Mouse (Mus musculus) activated CD4-positive, CD25-positive, alpha-beta regulatory T cell, adult 4 months (primary cell): ENCODE data around the gene Arf3. TPM values are rescaled to one million over a fixed set of nuclear protein-coding genes. Genes with fewer than 3 reads are reported as not detected.
"Not testable (repeated sequence)": the region's sequence is repeated elsewhere in the genome, so short reads cannot be mapped to it uniquely, and the experiment has no call there.

Experiments
- ATAC-seq: one replicate; pipeline ENCODE4 v1.8.0; 2017
- polyA plus RNA-seq, 2 experiments: library from polyadenylated mRNA; unstranded; fragments of 100-300 nt; shearing (Covaris generic); gene quantifications; one replicate each; pipeline ENCODE4 v1.2.1; 2017

Gene Arf3
- 10 to 100 TPM; 29.9 to 46.7 TPM for polyA plus RNA-seq

DNA sequence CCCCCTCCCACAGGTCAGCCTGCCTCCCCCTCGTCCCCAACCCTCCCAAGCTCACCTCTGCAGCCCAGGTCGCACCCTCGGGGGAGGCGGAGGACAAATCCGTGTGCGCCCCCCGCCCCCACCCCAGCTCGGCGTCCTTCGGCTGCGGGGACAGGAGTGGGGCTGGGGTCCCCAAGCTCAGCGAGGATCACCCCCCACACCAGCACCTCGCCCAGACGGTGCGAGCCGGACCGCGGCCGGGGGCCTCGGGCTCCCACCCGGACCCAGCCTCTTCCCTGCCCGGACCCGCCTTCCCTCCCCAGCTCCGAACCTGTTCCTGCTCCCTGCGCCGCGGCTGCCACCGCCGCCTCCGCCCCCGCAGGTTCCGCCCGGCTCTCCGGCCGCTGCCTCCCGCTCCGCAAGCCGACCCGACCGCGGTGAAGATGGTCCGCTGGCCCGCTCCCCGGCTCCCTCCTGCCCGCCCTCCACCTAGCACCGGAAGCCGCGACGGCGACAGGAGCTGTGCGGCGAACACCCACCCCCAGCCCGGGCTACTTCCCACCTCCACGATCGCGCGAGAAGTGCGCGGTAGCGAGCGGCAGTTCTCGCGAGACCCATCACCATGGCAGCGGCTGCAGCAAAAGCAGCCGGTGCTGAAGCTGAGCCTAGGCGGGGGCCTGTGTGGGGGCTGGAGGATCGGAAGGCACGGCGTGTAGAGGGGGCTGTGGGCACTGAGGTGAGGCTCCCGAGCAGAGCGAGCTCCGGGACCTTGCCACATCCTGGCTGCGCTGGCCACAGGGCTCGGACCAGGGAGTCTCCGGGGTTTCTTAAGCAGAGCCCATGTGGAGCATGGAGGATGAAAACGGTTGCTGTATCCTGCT is at the start of gene Arf3:
Gene Arf3 (minus strand): TSS at position 545 of the 860 bp plus-strand sequence.
- ATAC-seq = peak; percentile 97

DNA sequence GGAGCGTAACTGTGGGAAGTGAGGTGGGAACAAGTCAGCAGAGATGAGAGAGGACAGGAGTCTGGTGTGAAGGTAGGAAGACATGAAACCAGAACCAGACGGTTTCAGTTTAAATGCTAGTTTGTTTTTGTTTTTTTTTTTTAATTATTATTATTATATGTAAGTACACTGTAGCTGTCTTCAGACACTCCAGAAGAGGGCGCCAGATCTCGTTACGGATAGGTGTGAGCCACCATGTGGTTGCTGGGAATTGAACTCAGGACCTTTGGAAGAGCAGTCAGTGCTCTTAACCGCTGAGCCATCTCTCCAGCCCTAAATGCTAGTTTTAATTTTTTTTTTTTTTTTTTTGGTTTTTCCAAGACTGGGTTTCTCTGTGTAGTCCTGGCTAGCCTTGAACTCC is 47.2 kb upstream of the Arf3 start:
- ATAC-seq = not testable (repeated sequence)

DNA sequence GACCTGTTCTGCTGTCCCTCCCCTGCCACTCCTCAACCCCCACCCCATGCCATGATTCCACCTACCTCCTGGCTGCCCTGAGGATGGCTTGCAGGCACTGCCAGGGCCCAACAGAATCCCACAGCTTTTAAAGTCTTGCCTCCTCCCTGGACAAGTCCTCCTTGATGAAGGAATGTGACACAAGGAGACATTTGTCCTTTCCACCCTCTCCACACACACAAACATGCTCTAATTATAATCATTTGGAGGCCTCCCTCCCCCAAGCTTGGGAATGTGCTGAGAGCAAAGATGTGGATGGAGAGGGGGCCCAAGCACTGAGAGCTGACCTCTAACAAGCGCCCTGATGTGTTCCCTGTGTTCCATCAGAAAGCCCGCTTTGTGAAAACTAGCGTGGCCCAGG is 46.4 kb upstream of the Arf3 start, which contains the start of gene Ddn:
Gene Ddn (minus strand): TSS at position 101 of the 400 bp plus-strand sequence.
- ATAC-seq = no peak

DNA sequence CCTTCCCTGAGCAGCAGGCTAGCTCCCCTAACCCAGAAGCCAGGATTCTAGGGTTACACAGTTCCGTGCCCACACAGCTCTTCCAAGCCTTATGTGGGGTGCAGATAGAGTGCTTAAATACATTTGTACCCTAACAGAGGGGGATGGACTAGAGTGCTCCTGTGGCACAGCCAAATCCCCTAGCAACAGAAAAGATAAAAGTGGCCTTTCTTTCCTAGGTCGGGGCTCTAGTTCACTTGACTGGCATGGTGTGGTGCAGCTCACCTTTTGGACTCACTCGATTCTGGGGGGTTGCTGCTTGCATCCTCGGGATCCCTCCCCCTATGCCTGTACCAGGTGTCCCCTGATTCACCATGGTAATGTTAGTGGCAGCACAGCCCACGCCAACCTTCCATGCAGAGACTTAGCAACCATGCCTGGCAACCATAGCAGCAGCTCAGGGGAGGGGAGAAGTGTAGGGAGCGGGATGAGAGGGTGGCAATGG is 45.7 kb upstream of the Arf3 start:
- ATAC-seq = no peak

DNA sequence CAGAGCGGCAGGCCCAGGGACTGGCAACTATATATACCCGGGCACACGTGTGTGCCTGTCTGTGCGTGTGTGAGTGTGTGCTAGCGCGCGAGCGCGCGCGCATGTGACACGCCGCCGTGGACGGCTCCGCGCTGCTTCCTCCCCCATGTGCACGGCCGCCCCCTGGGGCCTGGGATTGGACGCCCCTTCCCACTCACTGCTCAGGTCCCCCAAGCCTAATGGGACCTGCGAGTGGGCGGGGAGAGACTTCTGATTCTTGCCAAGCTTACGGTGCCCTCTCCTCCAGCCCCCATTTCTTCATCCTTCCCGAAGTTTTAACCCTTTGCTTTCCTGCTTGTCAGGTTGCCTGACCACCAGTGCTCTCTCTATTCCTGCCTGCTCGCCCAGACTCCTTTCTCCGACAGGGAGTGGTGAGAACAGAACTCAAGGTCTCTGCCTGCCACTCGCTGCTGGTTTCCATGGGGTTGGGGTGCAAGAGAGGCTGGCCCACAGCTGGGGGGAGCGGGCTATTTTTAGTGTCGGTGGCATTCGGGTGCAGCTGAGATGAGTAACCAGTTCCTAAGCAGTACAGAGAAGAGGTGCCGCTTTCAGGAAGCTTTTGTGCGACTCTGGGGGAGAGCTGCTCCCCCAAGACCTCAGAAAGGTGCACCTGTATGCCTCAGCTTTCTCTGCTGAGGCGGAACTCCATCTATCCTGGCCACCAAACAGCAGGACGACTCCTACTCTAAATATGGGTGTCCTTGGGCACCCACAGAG is 45.1 kb upstream of the Arf3 start:
- peak; percentile 37 for ATAC-seq

DNA sequence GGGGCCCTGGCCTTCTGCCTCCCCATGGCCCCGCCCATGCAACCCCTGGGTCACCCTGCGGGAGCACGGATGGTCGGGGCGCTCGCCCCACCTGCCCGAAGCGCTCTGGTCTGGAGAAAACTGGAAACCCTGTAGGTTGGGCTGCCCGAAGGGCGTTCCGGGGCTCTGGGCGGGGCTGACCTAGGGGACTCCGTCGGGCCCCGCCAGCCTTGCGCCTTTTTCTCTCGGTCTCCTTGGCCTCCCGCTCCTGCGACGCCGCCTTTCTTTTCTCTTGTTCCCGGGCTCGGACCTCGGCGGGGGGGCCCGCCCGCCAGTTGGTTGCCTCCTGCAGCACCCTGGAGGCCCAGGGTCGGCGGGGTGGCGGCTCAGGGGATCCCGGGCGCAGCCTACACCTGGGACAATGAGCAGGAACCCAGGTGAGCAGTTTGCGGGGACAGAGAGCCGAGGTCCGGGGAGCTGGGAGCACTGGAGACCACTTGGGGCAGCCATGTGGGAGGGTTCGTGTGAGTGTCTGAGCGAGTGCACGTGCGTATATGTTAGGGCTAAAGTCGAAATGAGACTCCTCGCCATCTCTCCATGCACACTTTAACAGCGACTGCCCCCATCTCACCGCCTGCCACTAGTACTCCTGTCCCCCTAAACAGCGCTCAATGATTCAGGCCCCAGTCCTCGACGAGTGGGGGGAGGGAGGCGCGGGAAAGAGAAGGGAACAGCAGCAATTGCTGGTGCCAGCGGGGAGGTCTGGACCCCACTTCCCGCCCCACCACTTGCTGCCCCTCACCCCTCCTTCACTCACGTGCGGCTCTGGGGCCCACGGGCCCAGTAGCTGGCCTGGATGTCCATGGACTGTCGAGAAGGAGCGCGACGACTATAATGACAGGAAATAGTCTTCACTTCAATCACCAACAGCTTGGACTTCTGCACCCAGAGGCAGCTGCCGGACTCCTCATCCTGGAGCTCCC is 44.1 kb upstream of the Arf3 start:
- no peak for ATAC-seq

DNA sequence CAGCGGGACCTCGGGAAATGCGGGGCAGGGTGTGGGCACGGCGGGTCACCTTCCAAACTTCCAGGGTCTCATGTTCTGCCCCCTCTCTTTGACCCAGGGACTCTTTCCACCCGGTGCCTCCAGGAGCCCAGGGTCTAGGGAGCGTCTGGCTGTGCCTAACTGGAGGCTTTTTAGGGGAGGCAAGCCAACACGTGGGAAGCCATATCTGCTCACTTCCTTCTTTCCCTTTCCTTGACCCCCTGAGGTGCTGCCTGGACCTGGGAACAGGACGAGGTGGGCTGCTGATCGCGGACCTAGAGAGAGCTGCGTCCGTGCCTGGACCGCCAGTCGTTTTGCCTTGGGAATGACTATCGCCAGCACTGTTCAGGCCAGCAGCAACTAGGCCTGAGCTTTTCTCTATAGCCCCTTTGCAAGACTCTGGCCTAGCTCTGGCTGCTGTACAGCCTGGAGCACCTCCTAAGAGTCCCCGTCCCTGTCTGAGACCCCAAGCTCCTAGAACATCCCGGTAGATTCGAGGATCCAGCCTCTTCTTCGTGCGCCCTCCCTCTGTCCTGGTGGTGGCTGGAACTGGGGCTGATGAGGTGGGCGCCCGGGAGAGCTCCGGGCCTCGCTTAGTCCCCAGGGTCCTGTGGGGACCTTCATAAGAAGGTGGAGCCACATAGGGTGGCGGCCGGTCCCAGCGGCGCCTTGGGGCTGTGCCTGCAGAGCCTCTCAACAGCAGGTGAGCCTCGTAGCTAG is 43.2 kb upstream of the Arf3 start:
- no peak for ATAC-seq

DNA sequence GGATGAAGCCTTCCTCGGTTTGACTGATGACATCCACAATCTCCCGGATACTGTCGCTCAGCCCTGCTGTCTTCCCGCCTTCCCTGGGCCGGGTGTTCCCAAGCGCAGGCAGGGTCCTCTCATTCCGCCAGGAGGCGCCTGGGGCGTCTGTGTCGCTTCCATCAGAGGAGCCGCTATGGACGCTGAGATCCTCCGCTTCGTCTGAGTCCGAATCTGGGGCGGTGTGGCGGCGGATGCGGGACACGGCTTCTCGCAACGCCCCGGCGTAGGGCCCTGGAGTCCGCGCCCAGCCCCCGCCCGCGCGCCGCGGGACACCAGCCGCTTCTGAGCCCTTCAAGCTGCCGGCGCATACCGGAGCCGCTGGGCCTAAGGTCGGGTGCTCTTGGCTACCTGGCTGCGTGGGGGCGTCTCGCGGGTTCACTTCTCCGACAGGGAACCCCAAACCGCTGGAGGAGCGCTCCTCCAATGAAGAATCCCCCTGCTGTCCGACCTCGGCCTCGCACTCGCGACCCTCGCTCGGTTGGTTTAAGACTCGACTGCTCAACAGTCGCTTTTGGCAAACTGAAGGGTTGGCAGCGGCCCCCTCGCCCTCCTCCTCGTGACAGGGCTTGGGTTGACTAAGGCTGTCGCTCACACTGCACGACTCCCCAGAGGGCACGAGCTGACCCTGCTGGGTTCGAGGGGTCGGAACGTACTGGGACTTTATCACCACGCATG is 42.5 kb upstream of the Arf3 start:
- peak; percentile 15 for ATAC-seq

DNA sequence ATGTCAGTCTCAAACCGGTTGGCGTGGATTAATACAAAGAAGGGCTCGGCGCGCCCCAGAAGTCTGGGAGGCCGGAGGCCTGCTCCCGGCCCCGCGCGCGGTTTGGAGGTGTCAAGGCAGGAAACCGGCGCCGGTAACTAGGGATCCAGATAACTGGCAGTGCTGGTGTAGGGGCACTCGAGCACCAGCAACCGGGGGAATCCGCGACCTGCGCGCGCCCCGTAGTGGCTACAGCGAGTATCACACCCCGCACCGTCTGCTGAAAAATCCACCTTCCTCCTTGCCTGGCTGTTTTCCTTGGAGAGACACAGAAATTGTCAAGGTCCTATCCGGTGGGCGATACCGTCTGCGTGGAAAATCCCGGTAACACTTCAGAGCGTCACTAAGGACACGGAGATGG is 41.0 kb upstream of the Arf3 start:
- ATAC-seq = peak; percentile 34

DNA sequence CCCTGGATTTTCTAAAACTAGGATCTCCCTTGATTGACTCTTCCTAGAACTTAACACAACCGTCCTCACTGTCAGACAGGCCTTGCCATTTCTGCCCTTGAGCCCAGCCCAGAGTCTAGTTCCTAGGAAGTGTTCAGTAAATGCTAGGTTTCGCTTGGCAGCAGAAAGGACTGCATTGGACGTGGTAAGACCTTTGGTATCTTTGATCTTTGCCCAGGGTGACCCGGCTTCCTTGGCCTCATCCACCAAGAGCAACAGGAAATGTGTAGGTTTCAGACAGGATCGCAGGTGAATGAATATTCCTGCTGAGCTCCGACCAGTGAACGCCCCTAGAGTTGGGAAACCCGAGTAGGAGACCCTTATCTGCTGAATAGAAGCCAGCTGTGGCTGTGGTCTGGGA is 39.9 kb upstream of the Arf3 start:
- ATAC-seq = no peak

DNA sequence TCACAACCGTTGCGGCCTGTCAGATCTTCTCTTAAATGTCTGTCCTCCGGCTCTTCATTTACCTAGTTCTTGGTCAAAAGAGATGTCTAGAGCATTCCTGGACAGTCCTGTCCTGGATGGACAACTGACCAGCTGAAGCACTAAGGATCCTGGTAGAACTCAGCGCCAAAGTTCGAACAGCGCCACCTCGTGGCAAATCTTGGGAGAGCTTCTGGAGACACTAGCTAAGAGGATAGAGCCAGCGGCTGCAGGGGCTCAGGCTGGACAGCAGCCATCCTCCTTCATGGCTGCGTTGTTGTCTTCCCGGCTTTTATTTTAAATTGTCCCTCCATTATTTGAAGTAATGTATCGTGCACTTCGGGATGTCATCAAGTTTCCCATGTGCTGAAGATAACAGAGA is 36.4 kb upstream of the Arf3 start:
- peak; percentile 45 for ATAC-seq

DNA sequence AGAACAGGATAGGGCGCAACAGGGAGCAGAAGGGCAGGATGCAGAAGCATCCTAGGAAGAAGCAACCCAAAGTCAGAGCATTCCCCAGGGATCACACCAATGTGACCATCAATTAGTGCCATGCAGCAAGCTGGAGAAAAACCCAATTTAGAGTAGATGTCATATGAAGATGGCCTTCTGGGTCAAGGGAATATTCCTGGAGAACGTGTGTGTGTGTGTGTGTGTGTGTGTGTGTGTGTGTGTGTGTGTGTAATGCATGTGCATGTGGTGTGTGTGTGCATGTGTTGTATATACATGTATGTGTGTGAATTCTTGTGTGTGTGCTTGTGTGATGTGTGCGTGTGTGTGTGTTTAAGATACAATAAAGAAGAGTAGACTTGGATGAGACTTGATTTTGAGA is 35.9 kb upstream of the Arf3 start:
- ATAC-seq = no peak

DNA sequence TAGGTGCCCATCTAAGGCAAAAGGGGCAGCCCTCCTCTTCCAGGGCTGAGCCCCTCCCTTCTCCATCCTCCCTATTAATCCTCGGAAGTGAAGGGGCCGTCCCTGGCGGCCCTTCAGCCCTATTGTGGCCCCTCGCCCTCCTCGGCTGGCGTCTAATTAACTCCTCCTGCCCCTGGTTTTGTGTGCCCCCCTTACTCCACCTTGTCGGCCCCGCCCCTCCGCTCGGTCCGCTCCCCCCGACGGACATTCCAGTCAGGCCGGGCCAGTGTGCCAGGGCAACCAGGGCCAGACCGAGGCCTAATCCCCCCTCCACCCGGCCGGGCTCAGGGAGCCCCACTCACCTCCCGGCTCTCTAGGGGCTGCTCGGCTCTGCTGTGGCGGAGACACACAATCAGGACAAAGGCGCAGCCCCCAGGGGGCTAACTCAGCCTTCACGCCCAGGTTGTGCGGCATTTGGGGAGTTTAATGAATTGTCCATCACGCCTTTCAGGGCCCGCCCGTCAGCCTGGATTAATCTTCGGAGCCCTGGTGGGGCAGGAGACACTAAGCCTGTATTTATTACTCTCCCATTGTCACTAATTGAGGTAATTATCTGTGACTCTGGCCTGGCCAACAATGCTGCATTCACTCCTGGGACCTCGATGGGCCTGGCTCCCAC is 35.0 kb upstream of the Arf3 start:
- no peak for ATAC-seq

DNA sequence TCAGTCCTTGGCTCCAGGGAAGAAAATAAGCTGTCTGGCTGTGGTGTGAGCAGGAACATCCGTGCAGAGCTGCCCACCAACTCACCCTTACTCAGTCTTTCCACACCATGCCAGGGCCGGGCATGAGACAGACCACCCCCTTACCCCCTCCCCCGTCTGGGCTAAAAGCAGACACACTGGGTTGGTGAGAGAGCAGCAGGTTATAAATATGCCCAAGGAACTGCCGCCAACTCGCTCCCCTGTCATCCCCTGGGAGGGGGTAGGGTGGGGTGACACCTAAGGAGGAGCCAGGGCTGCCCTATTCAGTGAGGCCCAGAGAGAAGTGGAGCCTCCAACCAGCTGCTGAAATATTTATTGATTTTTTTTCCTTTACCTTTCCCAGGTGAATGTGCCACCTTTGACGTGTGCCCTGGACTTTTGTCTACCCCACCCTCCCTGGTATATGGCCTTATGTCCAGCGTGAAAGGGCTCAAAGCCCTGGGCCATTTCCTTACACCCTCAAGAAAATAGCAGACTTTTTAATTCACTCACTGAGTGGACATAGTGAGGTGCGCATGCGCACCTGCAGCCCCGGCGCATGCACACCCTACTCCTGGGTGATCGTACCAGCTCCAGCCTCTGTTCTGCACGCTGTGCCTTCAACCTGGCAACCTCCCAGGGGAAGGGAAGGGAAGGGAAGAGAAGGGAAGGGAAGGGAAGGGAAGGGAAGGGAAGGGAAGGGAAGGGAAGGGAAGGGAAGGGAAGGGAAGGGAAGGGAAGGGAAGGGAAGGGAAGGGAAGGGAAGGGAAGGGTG is 34.0 kb upstream of the Arf3 start:
- no peak for ATAC-seq

DNA sequence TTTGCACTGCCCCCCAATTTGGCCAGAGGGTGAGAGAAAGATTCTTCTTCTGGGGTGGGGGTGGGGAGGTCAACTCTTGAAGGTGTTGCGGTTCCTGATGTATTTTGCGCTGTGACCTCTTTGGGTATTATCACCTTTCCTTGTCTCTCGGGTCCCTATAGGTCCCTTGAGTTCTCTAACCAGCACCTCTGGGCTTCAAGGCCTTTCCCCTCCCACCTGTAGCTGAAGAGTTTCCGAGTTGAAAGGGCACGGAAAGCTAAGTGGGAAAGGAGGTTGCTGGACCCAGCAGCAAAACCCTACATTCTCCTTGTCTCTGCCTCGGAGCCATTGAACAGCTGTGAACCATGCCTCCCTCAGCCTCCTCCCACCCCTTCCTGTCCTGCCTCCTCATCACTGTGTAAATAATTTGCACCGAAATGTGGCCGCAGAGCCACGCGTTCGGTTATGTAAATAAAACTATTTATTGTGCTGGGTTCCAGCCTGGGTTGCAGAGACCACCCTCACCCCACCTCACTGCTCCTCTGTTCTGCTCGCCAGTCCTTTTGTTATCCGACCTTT is 30.2 kb upstream of the Arf3 start:
- no peak for ATAC-seq

DNA sequence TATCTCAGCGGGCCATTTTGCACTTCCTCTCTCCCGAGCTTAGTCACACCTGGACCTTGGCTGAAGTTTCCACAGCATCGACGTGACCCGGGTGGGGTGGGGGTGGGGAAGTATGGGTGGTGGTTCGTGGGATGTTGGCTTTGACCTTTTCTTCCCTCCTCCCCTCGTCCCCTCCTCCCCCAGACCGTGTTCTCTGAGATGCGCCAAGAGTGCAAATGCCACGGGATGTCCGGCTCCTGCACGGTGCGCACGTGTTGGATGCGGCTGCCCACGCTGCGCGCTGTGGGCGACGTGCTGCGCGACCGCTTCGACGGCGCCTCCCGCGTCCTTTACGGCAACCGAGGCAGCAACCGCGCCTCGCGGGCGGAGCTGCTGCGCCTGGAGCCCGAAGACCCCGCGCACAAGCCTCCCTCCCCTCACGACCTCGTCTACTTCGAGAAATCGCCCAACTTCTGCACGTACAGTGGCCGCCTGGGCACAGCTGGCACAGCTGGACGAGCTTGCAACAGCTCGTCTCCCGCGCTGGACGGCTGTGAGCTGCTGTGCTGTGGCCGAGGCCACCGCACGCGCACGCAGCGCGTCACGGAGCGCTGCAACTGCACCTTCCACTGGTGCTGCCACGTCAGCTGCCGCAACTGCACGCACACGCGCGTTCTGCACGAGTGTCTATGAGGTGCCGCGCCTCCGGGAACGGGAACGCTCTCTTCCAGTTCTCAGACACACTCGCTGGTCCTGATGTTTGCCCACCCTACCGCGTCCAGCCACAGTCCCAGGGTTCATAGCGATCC is 29.4 kb upstream of the Arf3 start:
- no peak for ATAC-seq

DNA sequence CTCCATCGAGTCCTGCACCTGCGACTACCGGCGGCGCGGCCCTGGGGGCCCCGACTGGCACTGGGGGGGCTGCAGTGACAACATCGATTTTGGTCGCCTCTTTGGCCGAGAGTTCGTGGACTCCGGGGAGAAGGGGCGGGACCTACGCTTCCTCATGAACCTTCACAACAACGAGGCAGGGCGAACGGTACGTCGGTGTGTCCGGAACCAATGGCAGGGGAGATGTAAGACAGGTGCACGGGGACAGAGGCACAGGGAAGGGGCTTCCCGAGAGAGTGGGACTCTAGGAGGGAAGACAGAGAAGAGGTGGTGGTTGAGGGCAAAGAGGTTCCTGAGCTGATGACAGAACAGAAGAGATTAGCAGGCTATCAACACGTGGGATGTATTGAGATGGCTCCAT is 28.8 kb upstream of the Arf3 start:
- ATAC-seq = no peak

DNA sequence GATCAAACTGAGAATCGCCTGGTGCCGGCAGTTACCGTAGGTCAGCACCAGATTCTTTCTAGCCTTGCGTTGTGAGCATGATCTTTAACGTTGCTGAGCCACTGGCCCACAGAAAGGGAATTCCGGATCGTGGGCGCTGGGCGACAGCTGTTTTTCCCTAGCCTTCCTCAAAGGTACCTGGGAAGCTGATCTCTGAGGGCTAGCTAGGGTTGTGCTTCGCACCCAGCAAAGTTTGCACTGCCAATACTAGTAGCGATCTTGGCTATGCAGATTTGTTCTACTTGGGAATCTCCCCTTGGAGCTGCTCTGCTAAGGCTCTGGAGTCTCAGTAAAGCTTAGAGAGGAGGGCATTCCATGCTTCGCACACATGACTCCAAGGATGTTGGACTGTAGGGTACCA is 28.2 kb upstream of the Arf3 start:
- ATAC-seq = no peak

DNA sequence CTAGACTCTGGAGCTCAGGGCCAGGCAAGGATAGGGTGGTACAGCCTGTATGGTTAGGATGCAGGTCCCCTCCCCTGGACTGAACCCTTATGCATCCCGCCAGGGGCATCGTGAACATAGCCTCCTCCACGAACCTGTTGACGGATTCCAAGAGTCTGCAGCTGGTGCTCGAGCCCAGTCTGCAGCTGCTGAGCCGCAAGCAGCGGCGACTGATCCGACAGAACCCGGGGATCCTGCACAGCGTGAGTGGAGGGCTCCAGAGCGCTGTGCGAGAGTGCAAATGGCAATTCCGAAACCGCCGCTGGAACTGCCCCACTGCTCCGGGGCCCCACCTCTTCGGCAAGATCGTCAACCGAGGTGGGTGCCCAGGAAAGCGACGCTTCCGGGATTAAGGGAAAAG is 27.7 kb upstream of the Arf3 start:
- no peak for ATAC-seq
